8 mouse cellular contexts compared by ENCODE assay signal in the genomic region with DNA sequence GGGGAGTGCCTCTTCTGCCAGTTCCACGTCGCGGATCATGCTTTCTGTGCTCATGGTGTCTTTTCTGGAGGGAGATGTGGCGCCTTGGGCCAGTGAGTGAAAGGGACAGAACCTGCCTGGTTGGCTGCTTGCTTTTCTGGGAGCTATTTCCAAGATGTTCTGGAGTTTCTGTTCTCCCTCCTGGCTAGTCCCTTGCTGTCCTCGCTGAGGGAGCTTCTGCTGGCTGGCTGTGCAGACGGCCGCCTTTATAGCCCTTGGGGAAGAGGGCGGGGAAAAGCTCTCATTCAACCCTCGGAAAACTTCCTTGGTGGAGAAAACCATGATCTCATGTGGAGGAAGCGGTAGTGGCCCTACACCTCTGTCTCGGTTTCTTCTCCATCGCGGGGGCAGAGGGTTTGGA. TPM values are rescaled to one million over a fixed set of nuclear protein-coding genes. Genes with fewer than 3 reads are reported as not detected.
DNase-seq lines count a peak whose midpoint lies in the region; ATAC-seq lines count a peak whose summit lies in the region.

A gene (minus strand): TSS at position 221 of the 400 bp plus-strand sequence.

- peak; percentile 58 for ATAC-seq in granulocyte monocyte progenitor cell, adult 5-6 weeks (replicated peaks; ENCODE audit: poor library complexity, severe bottlenecking)
- no peak for ATAC-seq in erythroblast, adult 5-6 weeks (replicated peaks; ENCODE audit: low FRiP score, poor library complexity, severe bottlenecking)

- DNase-seq in gastrocnemius, adult 18-20 months (ENCODE audit: low spot score), result peak; percentile 64
- DNase-seq in gastrocnemius, postnatal 10 days, result no peak
- peak; percentile 56 to 72 for DNase-seq in kidney, postnatal 4 days
- peak; percentile 88 for DNase-seq in naive thymus-derived CD4-positive, alpha-beta T cell, adult 2 months (ENCODE audit: low read depth)
- no peak for DNase-seq in right cerebral cortex, adult 18-20 months
- DNase-seq in right cerebral cortex, adult 2 months (ENCODE audit: low spot score in 2 of 2), result no peak

RNA-seq across cellular contexts. Expression of the gene that starts here (rescaled TPM):
- not detected for total RNA-seq in gastrocnemius, adult 18-20 months (2021)
- under 1 TPM; 0.23 to 0.99 TPM for total RNA-seq in gastrocnemius, postnatal 10 days (2021)
- 5.9 and 12.2 TPM in 2 replicates for total RNA-seq in granulocyte monocyte progenitor cell, adult 5-6 weeks (2014; fragmentation: Nextera tagmentation)
- 13.1 and 15.2 TPM in 2 replicates for total RNA-seq in granulocyte monocyte progenitor cell, adult 5-6 weeks (2017)
- total RNA-seq in erythroblast, adult 5-6 weeks (2015; ENCODE audit: low replicate concordance), result 10.7 and 19.2 TPM in 2 replicates
- total RNA-seq in erythroblast, adult 5-6 weeks (2017; ENCODE audit: low replicate concordance), result 2.8 and 8.3 TPM in 2 replicates

Comparison
In these comparisons a context has a peak if more than half of its experiments do, and no peak if none do; other contexts are left out.
1. Peak in DNase-seq in gastrocnemius, adult 18-20 months; RNA of the gene not detected or under 1 TPM.
2. DNase-seq: peak in kidney, postnatal 4 days (2 of 2) and naive thymus-derived CD4-positive, alpha-beta T cell, adult 2 months (single experiment); none in gastrocnemius, postnatal 10 days (single experiment), right cerebral cortex, adult 18-20 months (single experiment) and right cerebral cortex, adult 2 months (0 of 2).